Mouse (Mus musculus) CD4-positive, CD25-positive, alpha-beta regulatory T cell (primary cell): Measurements from ENCODE around the gene Gad2. TPM values are rescaled to one million over a fixed set of nuclear protein-coding genes. Genes with fewer than 3 reads are reported as not detected.

Experiments
- polyA plus RNA-seq: library from polyadenylated mRNA; unstranded; fragments of 100-300 nt; shearing (Covaris generic); gene quantifications from one replicate; pipeline ENCODE4 v1.2.1, GENCODE M21; 2017

The Gad2 gene
- 0.02 TPM for polyA plus RNA-seq

DNA sequence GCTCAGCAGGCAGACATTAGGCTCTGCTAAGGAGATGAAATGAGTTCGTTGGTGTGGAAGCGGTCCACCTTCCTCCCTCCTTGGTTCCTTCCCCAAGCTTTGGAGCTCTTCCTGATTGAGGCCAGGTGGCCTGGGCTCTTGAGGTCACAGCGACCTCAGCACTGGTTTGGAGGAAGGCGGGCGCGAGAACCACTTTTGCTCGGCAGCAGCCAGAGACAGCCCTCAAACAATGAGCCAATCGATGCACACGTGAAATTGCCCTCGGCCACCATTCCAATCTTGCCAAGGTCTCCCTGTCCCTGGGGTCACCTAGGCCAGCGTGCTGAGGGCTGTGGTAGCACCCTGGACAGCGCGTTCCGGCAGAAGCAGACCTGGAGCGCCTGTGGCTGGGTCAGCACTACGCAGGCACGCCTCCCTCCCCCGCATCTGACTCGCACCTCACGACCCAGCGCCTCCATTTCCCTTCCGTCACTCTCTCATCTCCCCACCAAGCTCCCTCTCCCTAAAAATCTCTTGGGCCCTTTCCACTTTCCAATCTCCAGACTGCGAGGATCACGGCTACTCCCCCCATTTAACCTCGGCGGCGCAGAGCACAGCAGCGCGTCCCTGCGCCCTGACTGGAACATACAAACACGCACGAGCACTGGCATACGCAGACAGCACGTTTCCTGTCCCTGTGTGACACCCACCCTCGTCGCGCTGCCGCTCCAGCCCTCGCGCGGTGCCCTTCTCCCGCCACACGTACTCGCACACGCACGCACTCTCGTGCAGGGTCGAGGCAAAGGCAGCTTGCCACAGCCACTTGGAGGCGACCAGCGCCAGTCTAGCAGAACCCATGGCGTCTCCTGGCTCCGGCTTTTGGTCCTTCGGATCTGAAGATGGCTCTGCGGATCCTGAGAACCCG lies at the start of gene Gad2:
Gad2 (plus strand) TSS at position 378 of the 904 bp plus-strand sequence.

Other genes with a start within 250 kb of the Gad2 start
- 98.6 TPM for gene Apbb1ip, start 151.9 kb downstream of the Gad2 start, polyA plus RNA-seq